Mouse (Mus musculus) heart, postnatal 0 days (tissue): Measurements from ENCODE around the gene Pex19. TPM values are rescaled to one million over a fixed set of nuclear protein-coding genes. Genes with fewer than 3 reads are reported as not detected.

Experiments used
- ATAC-seq: fragments of 200-750 bp; cut with Nextera tagmentation; 2 replicates; pipeline ENCODE4 v1.8.0; 2017; ENCODE audit warnings: low read depth, moderate number of reproducible peaks, moderate library complexity; ENCODE audit not compliant: insufficient read depth
- DNase-seq: peaks from one replicate; pipeline ENCODE4 v3.0.0-alpha.2; 2016; ENCODE audit warnings: low spot score
- H3K27ac ChIP-seq: fragments of 300-500 bp; sonication (generic); 2 replicates; pipeline ENCODE4 v1.5.1; 2014; ENCODE audit warnings: low read depth, mild to moderate bottlenecking
- H3K27me3 ChIP-seq: fragments of 300-500 bp; sonication (generic); 2 replicates; pipeline ENCODE4 v1.6.1; 2014; ENCODE audit warnings: low read length, mixed read lengths; ENCODE audit not compliant: control insufficient read depth, insufficient read depth
- H3K36me3 ChIP-seq: fragments of 300-500 bp; sonication (generic); replicated peaks from 2 replicates; pipeline ENCODE4 v1.6.1; 2014; ENCODE audit warnings: low read length, mixed read lengths; ENCODE audit not compliant: control insufficient read depth, insufficient read depth
- H3K4me1 ChIP-seq: fragments of 300-500 bp; sonication (generic); 2 replicates; pipeline ENCODE4 v1.6.1; 2014; ENCODE audit warnings: antibody characterized with exemption; ENCODE audit not compliant: control insufficient read depth, insufficient read depth
- H3K4me2 ChIP-seq: fragments of 300-500 bp; sonication (generic); 2 replicates; pipeline ENCODE4 v1.6.1; 2014; ENCODE audit warnings: low read depth, mild to moderate bottlenecking, low read length, moderate library complexity
- H3K4me3 ChIP-seq: fragments of 300-500 bp; sonication (generic); 2 replicates; pipeline ENCODE4 v1.5.1; 2014; ENCODE audit warnings: low read depth, low read length
- H3K9ac ChIP-seq: fragments of 300-500 bp; sonication (generic); replicated peaks from 2 replicates; pipeline ENCODE4 v1.6.1; 2014; ENCODE audit warnings: low read depth, low read length, mixed read lengths
- H3K9me3 ChIP-seq: fragments of 300-500 bp; sonication (generic); replicated peaks from 2 replicates; pipeline ENCODE4 v1.6.1; 2016; ENCODE audit warnings: low read length; ENCODE audit not compliant: control insufficient read depth
- CTCF ChIP-seq: IDR thresholded peaks from 2 replicates; pipeline ENCODE4 v1.5.1; 2016; ENCODE audit warnings: antibody characterized with exemption, control low read depth, low read depth
- EP300 ChIP-seq: IDR thresholded peaks from 2 replicates; pipeline ENCODE4 v1.6.1; 2016; ENCODE audit warnings: antibody characterized with exemption, low read depth
- WGBS: fragments of 180-500 bp; shearing (Covaris S2); extraction: QIAGEN DNeasy Blood & Tissue Kit; methylation state at CpG from one replicate; pipeline ENCODE4 v1.1.7; 2014; 5-methylcytosine and 5-hydroxymethylcytosine counted together
- polyA plus RNA-seq: library from polyadenylated mRNA; unstranded; fragments of >200 nt; fragmentation: Nextera tagmentation; extraction: Ambion mirVana; gene quantifications from 2 replicates; pipeline ENCODE4 v1.2.1, GENCODE M21; 2015
- total RNA-seq: library from RNA; depleted of rRNA; stranded (reverse); fragments of >200 nt; gene quantifications from 2 replicates; pipeline ENCODE4 v1.2.3, GENCODE M21; 2014; ENCODE audit warnings: low replicate concordance

The Pex19 gene
- total and polyA plus RNA-seq, 2 experiments from 2014 or later = 157 to 161 TPM

DNA sequence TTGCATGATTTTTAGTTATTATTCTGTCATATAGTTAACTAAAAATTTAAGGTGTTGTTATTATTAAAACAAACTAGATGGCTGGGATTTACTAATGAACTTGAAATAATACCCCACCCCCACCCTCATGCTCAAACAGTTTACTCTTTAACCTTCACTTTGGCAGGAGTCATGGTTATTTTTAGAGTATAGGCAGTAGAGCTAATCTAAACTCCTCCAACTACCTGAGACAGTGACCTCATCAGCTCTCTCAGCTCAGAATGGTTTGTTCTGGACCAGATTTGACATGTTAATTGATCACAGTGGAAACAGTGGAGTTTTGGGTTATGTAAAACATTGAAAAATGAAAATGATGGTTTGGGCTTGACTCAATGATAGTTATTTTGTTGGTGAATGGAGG is 34.0 kb downstream of the Pex19 start:
- Histone ChIP-seq H3K4me1 (peaks cover 15% of the 10 kb centered on the region), H3K4me3 (no peak overlapping the region), H3K9ac (no peak overlapping the region; the same call in 1 of the 2 replicates), H3K36me3 (peaks cover 27% of the 10 kb centered on the region), H3K27me3 (no peaks in the 10 kb centered on the region), H3K27ac (peak overlapping the region; percentile 83), H3K4me2 (peak overlapping the region; percentile 25), H3K9me3 (no peaks in the 10 kb centered on the region)
- peak; percentile 62 for DNase-seq
- TF ChIP-seq EP300 = 0 out of 2 replicates have a peak, but pooled peaks have one; percentile 16
- no peak for TF ChIP-seq CTCF
- ATAC-seq = peak; percentile 76; the same call in 1 of the 2 replicates

DNA sequence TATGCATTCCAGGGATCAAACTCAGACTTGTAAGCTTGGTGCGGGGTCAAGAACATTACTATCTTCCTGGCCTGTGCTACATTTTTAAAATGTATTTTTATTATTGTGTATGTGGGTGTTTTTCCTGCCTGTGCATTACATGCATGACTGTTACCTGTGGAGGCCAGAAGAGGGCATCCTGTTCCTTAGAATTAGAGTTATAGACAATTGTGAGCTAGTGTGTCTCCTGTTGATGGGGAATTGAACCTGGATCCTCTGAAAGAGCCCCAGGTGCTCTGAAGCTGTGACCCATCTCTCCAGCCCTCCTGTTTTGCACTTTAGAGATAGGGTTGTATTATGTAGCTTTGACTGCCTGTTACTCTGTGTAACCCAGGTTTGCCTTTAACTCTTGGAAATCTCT is 35.5 kb downstream of the Pex19 start:
- peak; percentile 47; the same call in 1 of the 2 replicates for ATAC-seq
- Histone ChIP-seq H3K9ac (no peak overlapping the region), H3K27ac (no peak overlapping the region), H3K36me3 (peaks cover 29% of the 10 kb centered on the region), H3K4me2 (no peak overlapping the region), H3K9me3 (no peaks in the 10 kb centered on the region), H3K4me3 (no peak overlapping the region), H3K27me3 (no peaks in the 10 kb centered on the region), H3K4me1 (peaks cover 15% of the 10 kb centered on the region)
- WGBS = 90% methylated on average over 1 of the region's 1 CpGs
- TF ChIP-seq EP300 (no peak), CTCF (peak; percentile 65)
- DNase-seq = peak; percentile 52

DNA sequence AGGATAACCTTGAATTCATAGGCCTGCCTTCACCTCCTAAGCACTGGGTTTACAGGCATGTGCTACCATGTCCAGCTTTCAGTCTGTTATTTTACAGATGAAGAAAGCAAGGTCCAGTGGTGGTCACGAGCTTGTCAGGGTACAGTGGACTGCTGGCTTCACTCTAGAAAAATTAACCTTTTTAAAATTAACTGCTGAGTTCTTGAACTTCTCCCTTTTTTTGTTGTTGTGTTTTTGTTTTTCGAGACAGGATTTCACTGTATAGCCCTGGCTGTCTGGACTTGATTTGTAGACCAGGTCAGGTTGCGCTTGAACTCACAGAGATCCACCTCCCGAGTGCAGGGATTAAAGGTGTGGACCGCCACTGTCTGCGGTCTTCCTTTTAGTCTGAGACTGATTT is 36.4 kb downstream of the Pex19 start:
- Histone ChIP-seq H3K27me3 (no peaks in the 10 kb centered on the region), H3K36me3 (peaks cover 38% of the 10 kb centered on the region), H3K9me3 (no peaks in the 10 kb centered on the region), H3K4me2 (no peak overlapping the region), H3K4me1 (peaks cover 15% of the 10 kb centered on the region), H3K4me3 (no peak overlapping the region), H3K27ac (no peak overlapping the region), H3K9ac (0 out of 2 replicates have a peak overlapping the region, but pooled peaks have one; percentile 33)
- DNase-seq = no peak
- WGBS = 89% methylated on average over 6 of the region's 6 CpGs
- TF ChIP-seq CTCF = no peak
- no peak for TF ChIP-seq EP300
- no peak for ATAC-seq

DNA sequence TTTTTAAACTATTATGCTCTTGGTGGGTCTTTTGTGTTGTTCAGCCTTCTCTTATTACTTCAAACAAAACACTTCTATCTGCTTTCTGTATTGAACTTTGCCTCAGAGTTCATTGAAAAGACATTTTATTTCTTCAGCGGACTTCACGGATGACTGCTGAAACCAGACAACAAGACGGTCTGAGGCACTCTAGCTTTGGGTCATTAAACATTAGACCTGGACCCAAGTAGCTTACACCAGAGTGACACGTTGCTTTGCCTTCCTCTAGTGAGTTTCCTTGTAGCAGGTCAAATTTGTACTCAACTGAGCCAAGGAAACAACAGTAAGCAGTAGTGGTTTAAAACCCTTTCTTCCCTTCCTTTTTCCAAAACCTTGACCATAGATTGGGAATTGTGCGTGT is 41.4 kb downstream of the Pex19 start:
- WGBS = 90% methylated on average over 5 of the region's 5 CpGs
- no peak for TF ChIP-seq EP300
- no peak for TF ChIP-seq CTCF
- no peak overlapping the region for H3K9ac ChIP-seq
- H3K27ac ChIP-seq = no peak overlapping the region
- no peaks in the 10 kb centered on the region for H3K9me3 ChIP-seq
- peaks cover 76% of the 10 kb centered on the region for H3K36me3 ChIP-seq
- DNase-seq = no peak
- no peak for ATAC-seq
- H3K4me2 ChIP-seq = no peak overlapping the region
- H3K27me3 ChIP-seq = no peaks in the 10 kb centered on the region
- no peak overlapping the region for H3K4me3 ChIP-seq
- peaks cover 4% of the 10 kb centered on the region for H3K4me1 ChIP-seq

DNA sequence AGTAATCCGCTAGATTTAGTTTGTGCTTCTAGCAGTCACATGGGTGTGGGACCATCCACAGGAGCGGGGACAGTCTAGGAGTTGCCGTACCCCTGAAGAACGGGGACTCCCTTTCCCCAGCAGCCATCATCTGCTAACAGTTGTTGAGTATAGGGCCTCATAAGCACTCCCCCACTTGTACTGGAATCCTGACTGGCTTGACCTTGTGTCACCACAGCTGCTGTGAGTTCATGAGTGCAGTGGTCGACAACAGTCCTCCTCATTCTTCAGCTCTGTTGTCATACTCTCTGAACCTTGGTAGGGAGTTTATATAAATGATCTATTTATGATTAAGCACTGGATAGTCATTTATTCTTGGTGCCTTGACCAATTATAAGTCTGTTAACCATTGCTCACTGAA is 43.3 kb downstream of the Pex19 start:
- no peak for DNase-seq
- Histone ChIP-seq H3K27ac (no peak overlapping the region), H3K9ac (no peak overlapping the region), H3K27me3 (no peaks in the 10 kb centered on the region), H3K4me1 (peaks cover 4% of the 10 kb centered on the region), H3K4me3 (no peak overlapping the region), H3K4me2 (no peak overlapping the region), H3K9me3 (no peaks in the 10 kb centered on the region), H3K36me3 (peaks cover 92% of the 10 kb centered on the region)
- 88% methylated on average over 5 of the region's 5 CpGs for WGBS
- ATAC-seq = no peak
- TF ChIP-seq EP300 (no peak), CTCF (no peak)

DNA sequence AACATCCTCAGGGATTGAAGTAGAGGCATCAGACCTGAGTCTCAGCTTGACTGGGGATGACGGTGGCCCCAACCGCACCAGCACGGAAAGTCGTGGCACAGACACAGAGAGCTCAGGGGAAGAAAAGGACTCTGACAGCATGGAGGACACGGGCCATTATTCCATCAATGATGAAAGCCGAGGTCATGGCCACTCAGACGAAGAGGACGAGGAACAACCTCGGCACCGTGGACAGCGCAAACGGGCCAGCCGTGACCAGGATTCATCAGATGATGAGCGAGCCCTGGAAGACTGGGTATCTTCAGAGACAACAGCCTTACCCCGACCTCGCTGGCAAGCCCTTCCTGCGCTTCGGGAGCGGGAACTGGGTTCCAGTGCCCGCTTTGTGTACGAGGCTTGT is 45.8 kb downstream of the Pex19 start:
- Histone ChIP-seq H3K4me2 (no peak overlapping the region), H3K27me3 (no peaks in the 10 kb centered on the region), H3K9me3 (no peaks in the 10 kb centered on the region), H3K27ac (no peak overlapping the region), H3K36me3 (peaks cover 84% of the 10 kb centered on the region), H3K4me1 (peaks cover 4% of the 10 kb centered on the region), H3K4me3 (no peak overlapping the region), H3K9ac (no peak overlapping the region)
- WGBS = 90% methylated on average over 21 of the region's 21 CpGs
- TF ChIP-seq EP300 (no peak), CTCF (no peak)
- DNase-seq = no peak
- ATAC-seq = no peak
